In the genomic region with DNA sequence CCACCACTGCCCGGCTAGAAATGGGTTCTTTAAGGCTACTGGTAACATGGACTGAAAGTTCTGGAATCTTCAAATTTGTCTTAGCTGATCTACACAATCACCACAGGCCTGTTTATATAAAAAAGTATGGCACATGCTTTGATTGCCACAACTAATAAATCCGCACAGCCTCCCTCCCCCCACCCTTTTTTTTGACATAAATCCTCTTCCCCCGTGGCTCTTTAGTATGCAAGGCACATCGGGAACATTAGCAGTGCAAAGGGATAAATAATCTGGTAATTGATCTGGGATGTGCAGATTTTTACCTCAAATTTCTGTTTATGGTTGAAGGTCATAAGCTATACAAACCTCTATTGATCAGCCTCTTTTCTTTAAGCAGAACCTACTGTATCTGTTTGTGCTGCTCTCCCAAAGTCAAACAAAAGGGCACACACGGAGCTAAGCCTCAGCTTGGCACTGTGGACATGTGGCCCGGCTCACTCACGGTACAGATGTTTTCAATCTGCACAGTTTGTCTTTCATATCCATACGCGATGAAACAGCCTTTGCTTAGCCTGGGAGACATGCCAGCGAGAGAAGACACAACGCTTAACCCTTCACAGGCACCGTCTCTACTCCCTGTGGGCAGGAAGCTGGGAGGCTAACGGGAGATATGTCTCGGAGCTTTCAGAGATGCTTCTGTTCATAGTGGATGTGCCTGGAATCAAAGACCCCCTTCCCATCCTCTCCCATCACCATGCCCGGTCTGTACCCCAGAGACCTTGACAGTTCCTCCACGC, we compare ENCODE assay signal across 9 mouse cellular contexts.
DNase-seq lines count a peak whose midpoint lies in the region; ATAC-seq lines count a peak whose summit lies in the region.
"Had no signal": no experiment of that assay in that cellular context is flagged by ENCODE, and none has a peak within 500 bp of the region (broad histone marks: within the 10 kb centered on the region; RNA-seq: fewer than 3 reads in every experiment).

No protein-coding gene starts in this region.

- peak; percentile 33 to 49 for DNase-seq in cerebellum, postnatal 10 days
- no peak for DNase-seq in cerebellum, adult 18-20 months
- peak; percentile 95 for DNase-seq in embryonic facial prominence, embryonic 14.5 days (ENCODE audit: low spot score)
- DNase-seq in heart, postnatal 36 days: peak; percentile 3 to 4
- DNase-seq in layer of hippocampus, postnatal 10 days (ENCODE audit: low spot score in 2 of 2): peak; percentile 19 to 36
- DNase-seq in lung, postnatal 4 days: peak; percentile 60 to 77

- H3K4me3 ChIP-seq in embryonic facial prominence, embryonic 14.5 days (ENCODE audit: low read depth, low read length): 0 out of 2 replicates have a peak overlapping the region, but pooled peaks have one; percentile 0
- no peak overlapping the region for H3K4me3 ChIP-seq in stomach, embryonic 15.5 days (replicated peaks)
- H3K4me3 ChIP-seq: midbrain, embryonic 12.5 days had no signal

- intact Hi-C loops in heart, postnatal 36 days (cut with DNase I): no loop called here

- peak overlapping the region; percentile 17 for H3K27ac ChIP-seq in embryonic facial prominence, embryonic 14.5 days (replicated peaks; ENCODE audit: low read depth, low read length)
- H3K27ac ChIP-seq in stomach, embryonic 15.5 days: peak overlapping the region; percentile 21; the same call in 1 of the 2 replicates
- H3K27ac ChIP-seq: midbrain, embryonic 12.5 days had no signal

- H3K9ac ChIP-seq in embryonic facial prominence, embryonic 14.5 days (ENCODE audit: low read depth, low read length): no peak overlapping the region
- no peak overlapping the region for H3K9ac ChIP-seq in stomach, embryonic 15.5 days
- H3K9ac ChIP-seq: midbrain, embryonic 12.5 days had no signal

- H3K4me1 ChIP-seq in embryonic facial prominence, embryonic 14.5 days (ENCODE audit: control insufficient read depth, insufficient read depth, low read length): peaks cover 16% of the 10 kb centered on the region
- H3K4me1 ChIP-seq in stomach, embryonic 15.5 days: 0 out of 2 replicates have a peak, but pooled peaks cover 6% of the 10 kb centered on the region

- 13% methylated on average over 16 of the region's 16 CpGs for WGBS in embryonic facial prominence, embryonic 14.5 days
- 29% methylated on average over 16 of the region's 16 CpGs for WGBS in stomach, embryonic 15.5 days

- no peaks in the 10 kb centered on the region for H3K27me3 ChIP-seq in embryonic facial prominence, embryonic 14.5 days (replicated peaks; ENCODE audit: control insufficient read depth, insufficient read depth, low read length)
- H3K27me3 ChIP-seq in stomach, embryonic 15.5 days (replicated peaks): no peaks in the 10 kb centered on the region
- H3K27me3 ChIP-seq: midbrain, embryonic 12.5 days had no signal

- peak; percentile 84 for ATAC-seq in embryonic facial prominence, embryonic 14.5 days (ENCODE audit: low read depth)
- ATAC-seq in stomach, embryonic 15.5 days (ENCODE audit: insufficient read depth, low FRiP score, low read depth): peak; percentile 39; the same call in 1 of the 2 replicates
- ATAC-seq in erythroid progenitor cell, adult 5-6 weeks (replicated peaks; ENCODE audit: low FRiP score, poor library complexity, severe bottlenecking): no peak

- no peaks in the 10 kb centered on the region for H3K36me3 ChIP-seq in embryonic facial prominence, embryonic 14.5 days (ENCODE audit: control insufficient read depth, insufficient read depth, low read length)
- no peaks in the 10 kb centered on the region for H3K36me3 ChIP-seq in stomach, embryonic 15.5 days
- H3K36me3 ChIP-seq: midbrain, embryonic 12.5 days had no signal

- no peaks in the 10 kb centered on the region for H3K9me3 ChIP-seq in embryonic facial prominence, embryonic 14.5 days (ENCODE audit: control insufficient read depth, low read length)
- H3K9me3 ChIP-seq in stomach, embryonic 15.5 days: no peaks in the 10 kb centered on the region
- H3K9me3 ChIP-seq: midbrain, embryonic 12.5 days had no signal

- peak overlapping the region; percentile 41 for H3K4me2 ChIP-seq in embryonic facial prominence, embryonic 14.5 days (ENCODE audit: low read depth, low read length)
- no peak overlapping the region; the same call in 1 of the 2 replicates for H3K4me2 ChIP-seq in stomach, embryonic 15.5 days
- H3K4me2 ChIP-seq: midbrain, embryonic 12.5 days had no signal

Comparison
In these comparisons a context has a peak if more than half of its experiments do, and no peak if none do; other contexts are left out.
1. DNase-seq: peak in cerebellum, postnatal 10 days (2 of 2), embryonic facial prominence, embryonic 14.5 days (single experiment), heart, postnatal 36 days (2 of 2), layer of hippocampus, postnatal 10 days (2 of 2) and lung, postnatal 4 days (2 of 2); none in cerebellum, adult 18-20 months (0 of 2).